Mouse (Mus musculus) myocyte (in vitro differentiated cells): ENCODE data around the gene Alg12.

Experiments
- E2F4 ChIP-seq: IDR thresholded peaks from one replicate; pipeline ENCODE4 v1.6.1; 2011; ENCODE audit warnings: mild to moderate bottlenecking, control low read depth, moderate library complexity; ENCODE audit not compliant: insufficient read depth
- MAX ChIP-seq: IDR thresholded peaks from one replicate; pipeline ENCODE4 v1.6.1; 2011; ENCODE audit warnings: low read depth, mild to moderate bottlenecking, control low read depth
- POLR2A ChIP-seq: IDR thresholded peaks from one replicate; pipeline ENCODE4 v1.6.1; 2011; ENCODE audit warnings: low read depth, mild to moderate bottlenecking, control low read depth, moderate library complexity; ENCODE audit not compliant: insufficient read length
- POLR2AphosphoS2 ChIP-seq: IDR thresholded peaks from one replicate; pipeline ENCODE4 v1.6.1; 2011; ENCODE audit warnings: low read depth, control low read depth; ENCODE audit not compliant: insufficient read length
- TCF12 ChIP-seq: IDR thresholded peaks from one replicate; pipeline ENCODE4 v1.6.1; 2011; ENCODE audit warnings: mild to moderate bottlenecking, control low read depth; ENCODE audit not compliant: poor library complexity, insufficient read depth, severe bottlenecking

- TF ChIP-seq E2F4, result no peak
- TF ChIP-seq TCF12, result no peak
- no peak for TF ChIP-seq POLR2A
- no peak for TF ChIP-seq MAX
- no peak for TF ChIP-seq POLR2AphosphoS2
Measured at GRCm38 (mm10) chr15:88850146-88850826, 31.2 kb upstream of the Alg12 start.
